Mouse (Mus musculus): ENCODE measurements around the gene Lrrc8d.
"Not testable (repeated sequence)": the region's sequence is repeated elsewhere in the genome, so short reads cannot be mapped to it uniquely, and the experiment has no call there.

Lrrc8d gene

DNA sequence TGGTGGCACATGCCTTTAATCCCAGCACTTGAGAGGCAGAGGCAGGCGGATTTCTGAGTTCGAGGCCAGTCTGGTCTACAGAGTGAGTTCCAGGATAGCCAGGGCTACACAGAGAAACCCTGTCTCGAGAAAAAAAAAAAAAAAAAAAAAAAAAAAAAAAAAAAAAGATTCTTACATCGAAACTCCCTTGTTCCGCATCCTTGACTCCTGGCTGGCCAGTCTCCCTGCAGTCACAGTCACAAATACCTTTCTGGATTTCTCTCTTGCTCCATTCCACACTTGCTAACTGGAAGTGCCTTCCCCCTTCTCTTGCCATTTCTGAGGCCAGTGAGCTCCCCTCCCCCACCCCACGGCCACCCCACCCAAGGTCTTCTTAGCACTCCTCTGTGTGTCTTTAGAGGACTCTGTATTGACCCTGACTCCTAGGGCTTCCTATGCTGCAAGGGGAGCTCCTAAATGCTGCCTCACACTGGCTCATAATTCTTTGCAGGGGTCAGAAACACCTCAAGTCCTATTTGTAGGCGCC is 13.9 kb upstream of the Lrrc8d start:
- not testable (repeated sequence) for DNase-seq

DNA sequence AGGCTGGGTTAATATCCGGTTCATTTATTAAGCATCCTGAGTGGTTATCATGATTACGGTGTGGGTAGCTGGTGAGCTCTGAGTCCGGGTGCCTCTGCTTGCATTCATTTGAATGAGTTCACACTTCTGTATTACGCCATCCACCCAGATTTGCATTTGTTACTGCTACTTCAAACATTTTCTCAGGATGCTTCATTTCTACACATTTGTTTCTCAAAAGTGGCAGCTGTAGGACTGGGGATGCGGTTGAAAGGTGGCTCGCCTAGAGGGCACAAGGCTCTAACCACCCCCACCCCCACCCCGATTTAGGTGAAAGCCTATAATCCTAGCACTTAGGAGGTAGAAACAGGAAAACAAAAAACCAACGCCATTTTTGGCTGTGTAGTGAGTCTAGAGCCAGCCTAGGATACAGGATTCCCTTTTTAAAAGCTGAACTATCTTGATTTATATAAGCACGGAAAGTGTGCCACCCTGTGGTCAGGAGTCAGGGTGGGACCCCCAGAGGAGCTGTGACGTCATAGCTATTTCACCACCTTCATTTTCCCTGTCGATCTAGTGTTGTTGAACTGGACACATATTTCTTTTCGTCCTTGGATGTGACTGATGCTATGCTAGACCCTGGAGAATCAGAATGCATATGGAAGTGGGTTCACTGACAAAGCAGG is 13.3 kb upstream of the Lrrc8d start:
- DNase-seq, result no peak

DNA sequence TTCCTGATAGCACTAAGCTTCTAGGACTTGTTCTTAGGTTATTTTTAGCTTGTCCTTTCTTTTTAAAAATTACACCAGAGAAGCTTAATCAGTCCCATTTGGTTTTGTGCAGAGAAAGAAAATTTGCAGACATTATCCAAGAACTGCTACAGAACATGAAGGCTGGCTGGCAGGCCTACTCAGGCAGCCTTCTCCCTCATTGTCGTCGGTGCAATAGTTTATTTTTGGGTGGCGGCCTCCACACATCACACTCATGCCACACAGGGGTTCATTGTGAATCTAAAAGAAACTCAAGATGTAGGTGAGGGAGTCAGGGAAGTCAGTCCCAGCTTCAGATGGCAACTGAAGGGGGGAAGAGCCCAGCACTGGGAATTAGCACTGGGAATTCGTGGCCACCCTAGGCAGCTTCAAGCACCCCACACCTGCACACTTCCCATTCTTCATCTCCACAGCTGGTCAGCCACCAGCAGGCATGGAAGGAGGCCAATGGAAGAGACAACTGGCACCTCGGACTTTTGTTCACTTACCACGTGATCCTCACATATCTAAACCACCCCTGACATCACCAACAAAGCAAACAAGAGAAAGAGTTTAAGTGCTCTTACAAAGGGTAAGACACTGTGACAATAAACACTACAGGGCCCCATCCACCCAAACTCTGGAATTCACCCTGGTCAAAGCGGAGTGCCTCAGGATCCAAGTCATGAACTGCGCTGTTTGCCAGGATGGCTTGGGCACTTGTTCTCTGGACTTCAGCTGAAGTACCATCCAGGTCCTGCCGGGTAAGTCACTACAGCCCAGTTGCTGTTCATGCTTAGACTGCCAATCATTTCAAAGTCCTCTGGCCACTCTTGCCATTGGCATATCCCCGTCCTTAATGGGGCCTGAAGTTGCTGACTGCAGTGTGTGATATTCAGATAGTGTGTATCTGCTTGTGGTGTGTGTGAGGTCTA is 9.0 kb upstream of the Lrrc8d start:
- DNase-seq, result no peak

DNA sequence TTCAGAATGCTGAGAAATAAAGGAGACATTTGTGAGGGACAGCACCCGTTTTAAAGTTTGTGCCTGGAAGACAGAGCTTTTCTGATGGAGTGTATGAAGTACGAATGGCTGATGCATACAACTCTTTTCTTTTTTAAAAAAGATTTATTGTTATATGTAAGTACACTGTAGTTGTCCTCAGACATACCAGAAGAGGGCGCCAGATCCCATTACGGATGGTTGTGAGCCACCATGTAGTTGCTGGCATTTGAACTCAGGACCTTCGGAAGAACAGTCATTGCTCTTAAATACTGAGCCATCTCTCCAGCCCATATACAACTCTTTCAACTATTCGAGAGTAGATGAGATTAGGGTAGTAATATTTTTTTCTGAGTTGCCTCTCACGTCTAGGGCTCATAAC is 8.1 kb upstream of the Lrrc8d start:
- peak; percentile 50 to 58 for DNase-seq

DNA sequence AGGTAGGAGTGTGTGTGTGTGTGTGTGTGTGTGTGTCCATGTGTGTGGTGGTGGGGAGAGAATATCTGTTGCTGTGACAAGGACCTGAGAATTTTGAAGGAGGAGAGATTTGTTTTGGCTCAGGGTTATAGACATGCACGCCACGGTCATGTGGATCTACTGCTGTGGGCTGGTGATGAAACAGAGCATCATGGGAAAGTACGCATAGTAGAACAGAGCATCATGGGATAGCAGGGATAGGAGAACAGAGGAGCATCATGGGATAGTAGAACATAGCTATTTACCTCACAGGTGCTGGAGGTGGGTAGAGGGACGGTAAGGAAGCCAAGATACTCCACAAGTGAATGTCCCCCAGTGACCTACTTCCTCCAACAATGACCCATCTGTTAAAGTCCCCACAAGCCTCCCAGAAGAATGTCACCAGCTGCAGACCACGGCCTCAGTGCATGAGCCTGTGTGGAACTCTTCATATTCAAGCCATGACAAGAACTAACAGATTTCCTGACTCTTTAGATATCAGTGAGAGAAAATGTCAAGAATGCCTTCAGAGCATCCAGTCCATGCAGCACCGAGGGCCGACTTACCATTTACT is 5.3 kb upstream of the Lrrc8d start:
- DNase-seq, result no peak

DNA sequence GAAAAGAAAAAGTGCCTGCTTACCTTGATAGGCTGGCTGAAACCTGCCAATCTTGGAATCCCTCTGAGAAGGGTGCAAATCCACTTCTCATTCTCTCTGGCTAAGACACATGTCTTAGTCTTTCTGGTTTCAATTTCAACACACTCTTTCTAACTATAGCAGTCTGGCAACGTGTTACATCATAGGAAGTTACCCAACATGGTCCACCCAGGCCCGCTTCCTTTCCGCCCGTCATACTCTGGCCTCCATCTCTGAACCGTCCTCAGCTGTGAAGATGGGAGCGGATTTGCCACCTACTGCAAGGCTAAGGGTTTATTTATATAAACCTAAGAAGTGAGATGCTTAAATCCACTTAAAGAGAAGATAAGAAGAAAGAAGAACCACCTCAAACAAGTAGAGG is 3.7 kb upstream of the Lrrc8d start:
- no peak for DNase-seq

DNA sequence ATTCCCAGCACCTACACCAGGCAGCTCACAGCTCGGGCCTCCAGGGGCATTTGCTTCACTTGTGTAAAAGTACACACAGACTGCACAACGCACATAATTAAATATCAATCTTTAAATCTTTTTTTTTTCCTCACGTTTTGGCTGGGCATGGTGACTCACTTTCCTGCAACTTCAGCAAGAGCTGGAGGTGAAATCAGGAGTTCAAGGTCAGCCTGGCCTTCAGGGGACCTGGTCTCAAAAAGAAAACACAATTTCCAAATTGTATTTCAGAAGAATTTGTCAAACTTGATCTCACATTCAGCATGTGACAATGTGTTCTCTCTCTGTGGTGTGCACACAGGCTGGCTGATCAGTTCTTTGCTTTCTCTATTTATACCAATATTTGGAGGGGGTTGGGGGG is 1.9 kb upstream of the Lrrc8d start:
- no peak for DNase-seq

DNA sequence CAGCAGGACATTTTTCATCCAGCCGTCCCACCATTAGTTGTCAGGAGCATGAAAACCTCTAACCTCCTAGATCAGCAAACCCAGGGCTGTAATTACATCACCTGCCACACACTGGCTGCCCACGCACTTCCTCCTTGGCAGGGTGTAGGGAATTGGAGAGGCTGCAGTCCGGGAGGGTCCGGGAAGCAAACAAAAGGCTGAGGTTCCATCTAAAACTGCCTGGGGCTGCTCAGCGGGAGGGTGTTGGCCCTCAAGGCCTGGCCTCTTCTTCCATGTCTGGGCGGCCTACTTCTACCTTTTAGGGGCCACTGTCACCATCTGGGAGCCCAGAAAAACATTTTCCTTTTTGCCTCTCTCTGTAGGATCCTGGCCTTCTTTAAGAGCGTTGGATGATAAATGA is 1.1 kb upstream of the Lrrc8d start:
- peak; percentile 24 to 41 for DNase-seq

DNA sequence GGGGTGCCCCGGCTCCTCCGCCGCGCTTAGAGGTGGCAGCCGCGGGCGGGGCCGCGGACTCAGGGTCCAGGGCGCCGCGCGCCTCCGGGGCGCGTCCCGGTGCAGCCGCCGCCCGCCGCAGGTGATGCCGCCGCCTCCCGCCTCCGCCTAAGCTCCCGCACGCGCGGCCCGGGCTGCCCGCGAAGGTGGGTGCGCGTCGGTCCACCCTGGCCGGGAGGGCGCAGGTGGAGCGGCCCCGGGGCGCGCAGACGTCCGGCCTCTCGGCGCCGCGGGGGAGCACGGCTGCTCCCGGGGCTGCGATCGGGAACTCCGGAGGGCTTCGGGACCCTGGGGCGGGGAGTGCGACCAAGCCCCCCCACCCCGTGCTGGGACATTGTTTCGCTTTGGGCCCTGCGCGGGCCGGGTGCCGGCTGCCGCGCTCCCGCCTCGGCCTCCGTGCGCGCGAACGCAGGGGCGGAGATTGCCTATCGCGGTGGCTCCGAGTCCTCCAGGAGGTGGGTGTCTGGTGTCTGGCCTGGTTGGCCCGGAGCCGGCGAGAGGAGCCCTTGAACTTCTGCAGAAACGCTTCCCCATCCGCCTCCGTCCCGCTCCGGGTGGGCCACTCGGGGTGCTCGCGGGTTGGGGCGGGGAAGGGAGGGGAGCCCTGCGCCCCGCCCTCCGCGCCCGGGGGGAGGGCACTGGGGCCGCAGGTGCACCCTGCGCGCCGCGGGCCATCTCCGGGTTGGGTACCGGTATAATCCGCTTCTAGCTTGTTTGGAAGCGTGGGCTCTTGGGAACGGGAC is 492 bp downstream of the Lrrc8d start:
- peak; percentile 86 for DNase-seq

DNA sequence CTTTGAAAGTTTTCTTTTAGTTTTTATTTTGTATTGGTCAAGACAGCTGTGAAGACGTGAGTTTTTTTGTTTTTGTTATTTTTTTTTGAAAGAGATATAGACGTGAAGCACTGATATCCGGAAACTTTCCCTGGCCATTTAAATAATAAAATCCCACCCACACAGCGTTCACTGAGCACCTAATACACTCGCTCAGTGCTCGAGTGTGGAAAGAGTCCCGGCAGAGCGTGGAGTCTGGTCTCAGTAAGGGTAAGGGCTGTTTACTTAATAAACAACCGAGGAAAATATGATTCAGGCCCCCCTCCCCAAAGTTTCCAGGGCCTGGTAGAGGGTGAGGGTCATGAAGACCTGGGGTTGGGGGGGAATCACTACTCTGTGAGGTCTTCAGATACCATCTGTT is 1.6 kb downstream of the Lrrc8d start:
- DNase-seq, result no peak

DNA sequence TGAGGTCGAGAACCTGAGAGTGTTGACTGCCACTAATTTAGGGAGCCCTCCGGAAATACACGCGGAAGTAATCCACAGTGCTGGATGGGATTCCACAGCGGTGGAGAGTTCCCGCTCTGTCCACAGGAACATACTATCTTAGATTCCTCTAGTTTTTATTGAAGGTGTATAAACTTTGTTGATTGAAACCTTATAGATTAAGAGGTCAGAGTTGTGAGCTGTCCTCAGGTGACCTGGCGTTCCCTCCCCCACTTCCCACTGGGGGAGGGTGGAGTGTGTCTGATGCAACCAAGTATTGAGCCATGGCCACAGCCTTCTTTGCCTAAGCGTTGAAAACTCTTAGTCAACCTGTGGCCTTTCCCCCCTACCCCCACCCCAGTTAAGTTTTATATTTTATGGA is 2.1 kb downstream of the Lrrc8d start:
- DNase-seq, result no peak

DNA sequence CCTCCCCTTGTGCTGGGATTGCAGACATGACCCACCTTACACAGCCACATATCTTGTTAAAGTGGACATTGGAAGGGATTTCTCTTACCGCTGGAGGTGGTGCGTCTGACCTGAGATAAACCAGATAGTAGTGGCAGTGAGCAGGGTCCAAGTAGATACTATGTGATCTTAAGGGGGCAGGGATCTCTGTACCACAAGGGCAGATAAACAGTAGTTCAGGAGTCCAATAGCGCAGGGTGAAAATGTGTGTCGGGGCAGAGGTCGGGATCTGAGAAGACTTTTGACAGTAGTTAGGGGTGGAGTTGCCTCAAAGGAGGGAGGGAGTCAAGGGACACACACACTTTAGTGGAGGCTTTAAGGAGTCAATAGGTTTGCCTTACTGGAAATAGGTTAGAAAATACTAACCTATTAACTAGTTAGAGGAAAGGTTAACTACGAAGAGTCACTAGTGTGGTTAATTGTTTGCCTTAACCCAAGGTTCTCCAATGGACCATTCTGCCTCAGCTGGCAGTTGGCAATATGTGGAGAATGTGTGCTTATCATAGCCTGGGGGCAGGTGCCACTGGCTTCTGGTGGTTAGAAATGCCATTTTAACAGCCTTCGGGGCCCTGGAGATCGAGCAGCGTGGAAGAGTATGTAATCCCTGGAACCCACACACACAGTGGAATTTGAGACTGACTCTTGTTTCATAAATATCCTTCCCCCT is 3.0 kb downstream of the Lrrc8d start:
- DNase-seq, result no peak

DNA sequence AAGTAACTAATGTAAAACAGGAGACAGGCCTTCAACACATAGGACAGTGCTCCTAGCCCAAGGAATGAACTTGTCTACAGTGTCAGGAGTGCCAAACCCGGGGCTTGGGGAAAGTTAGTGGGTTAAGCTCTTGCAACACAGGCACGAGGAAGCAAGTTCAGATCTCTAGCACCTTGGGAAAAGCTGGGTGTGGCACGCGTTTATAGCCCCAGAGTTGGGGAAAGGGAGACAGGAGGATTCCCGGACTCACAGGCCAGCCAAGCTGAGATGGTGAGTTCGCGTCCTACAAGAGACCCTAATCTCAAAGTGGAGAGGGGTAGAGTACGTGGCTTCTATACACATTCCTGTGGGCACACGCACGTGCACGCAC is 3.5 kb downstream of the Lrrc8d start:
- DNase-seq, result no peak

DNA sequence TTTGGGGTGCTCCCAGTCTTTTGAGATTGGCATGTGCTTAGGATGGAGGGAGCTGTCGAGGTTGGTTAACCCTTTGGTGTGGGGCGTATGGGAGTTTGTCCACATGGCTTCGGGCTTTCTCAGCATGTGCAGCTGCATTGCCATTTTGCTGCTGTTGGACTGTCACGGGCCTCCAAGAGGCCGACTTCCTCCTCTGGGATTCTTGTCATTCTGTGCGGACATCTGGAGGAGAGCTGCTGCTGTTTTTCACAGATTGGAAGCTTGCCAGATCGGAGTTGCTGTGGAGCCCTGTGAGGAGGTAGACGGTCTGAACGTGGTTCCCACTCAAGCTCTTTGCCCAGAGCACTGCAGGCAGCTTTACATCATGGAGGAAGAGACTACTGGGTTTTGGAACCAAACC is 4.8 kb downstream of the Lrrc8d start:
- DNase-seq, result peak; percentile 33 to 41

DNA sequence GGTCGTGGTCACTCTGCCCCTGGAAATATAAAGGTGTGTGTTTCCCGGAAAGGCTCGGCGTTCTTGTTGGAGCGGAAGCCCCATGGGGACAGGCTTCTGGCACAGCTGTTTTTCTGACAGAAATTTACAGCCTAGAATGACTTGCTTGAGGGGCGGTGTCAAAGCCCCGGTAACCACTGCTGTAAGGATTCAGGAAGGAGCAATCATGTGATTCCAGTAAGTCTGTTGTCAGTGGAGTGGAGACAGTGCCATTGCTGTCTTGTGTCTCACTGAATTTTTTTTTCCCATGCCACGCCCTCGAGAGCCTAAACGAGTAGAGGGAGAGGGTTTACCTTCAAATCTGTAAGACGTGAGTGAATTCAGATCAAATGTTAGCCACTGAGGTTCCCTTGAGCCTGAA is 6.9 kb downstream of the Lrrc8d start:
- DNase-seq, result no peak

DNA sequence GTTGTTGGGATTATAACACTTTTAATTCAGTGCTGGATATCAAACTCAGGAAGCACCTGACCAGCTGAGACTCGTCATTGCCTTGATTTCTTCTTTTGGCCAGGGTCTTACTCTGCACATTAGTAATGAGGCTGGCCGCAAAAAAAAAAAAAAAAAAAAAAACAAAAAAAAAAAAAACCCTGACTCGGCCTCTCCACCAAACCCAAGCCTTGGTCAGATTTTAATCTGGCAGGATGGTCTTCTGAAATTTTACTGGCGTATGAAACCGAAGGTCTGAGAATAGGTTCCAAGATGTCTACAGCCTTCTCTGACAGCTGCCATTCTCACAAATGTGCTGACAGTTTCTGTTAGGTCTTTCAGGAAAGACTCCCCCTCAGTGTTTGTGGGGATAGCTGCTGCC is 8.5 kb downstream of the Lrrc8d start:
- DNase-seq, result no peak

DNA sequence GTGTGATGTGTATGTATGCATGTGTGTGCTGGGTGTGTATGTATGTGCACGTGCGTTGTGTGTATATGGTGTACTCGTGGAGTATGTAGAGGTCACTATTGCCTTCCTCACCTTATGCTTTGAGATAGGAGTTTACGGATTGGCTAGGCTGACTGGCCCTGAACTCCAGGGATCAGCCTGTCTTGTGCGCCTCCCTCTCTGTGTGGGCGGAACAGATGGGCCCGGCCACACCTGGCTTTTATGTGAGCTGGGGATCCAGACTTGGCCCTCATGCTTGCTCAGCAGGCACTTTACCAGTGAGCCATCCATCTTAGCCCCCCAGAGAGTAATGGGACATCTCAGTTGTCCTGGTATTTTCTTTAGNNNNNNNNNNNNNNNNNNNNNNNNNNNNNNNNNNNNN is 10.7 kb downstream of the Lrrc8d start:
- no peak for DNase-seq

DNA sequence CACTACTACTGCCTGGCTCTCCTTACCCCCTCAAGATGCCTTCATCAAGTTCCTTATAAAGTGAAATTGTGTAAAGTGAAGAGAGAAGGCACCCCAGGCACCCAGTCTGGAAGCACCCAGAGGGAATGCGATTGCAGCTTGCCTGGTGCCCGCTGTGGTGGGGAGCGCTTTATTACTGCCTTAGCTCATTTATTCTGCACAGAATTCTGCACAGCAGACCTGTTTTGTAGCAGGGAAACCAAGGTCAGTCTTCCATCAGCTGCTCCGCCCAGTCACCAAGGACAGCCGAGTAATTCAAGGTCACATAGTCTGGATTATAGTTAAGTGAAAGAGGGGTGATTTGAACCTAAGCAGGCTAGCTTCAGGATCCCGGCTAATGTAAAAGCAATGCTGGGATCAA is 14.7 kb downstream of the Lrrc8d start:
- no peak for DNase-seq

DNA sequence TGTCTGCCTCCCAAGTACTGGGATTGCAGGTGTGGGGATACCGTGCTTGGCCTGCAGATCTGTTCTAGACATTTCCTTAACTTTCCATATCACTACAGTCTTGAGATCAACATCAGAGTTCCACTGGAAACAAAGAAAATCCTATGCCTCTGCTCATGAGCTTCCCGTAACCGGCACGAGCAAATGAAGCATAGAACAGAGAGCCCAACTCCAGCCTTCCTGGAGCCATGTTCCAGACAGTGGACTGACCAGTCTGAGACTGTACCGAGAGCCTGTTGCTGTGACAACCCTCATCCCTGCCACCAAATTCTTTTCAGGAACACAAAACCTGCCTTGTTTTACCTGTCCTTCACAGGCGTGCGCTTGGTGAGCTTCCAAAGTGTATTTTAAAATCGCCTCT is 15.3 kb downstream of the Lrrc8d start:
- DNase-seq, result no peak

DNA sequence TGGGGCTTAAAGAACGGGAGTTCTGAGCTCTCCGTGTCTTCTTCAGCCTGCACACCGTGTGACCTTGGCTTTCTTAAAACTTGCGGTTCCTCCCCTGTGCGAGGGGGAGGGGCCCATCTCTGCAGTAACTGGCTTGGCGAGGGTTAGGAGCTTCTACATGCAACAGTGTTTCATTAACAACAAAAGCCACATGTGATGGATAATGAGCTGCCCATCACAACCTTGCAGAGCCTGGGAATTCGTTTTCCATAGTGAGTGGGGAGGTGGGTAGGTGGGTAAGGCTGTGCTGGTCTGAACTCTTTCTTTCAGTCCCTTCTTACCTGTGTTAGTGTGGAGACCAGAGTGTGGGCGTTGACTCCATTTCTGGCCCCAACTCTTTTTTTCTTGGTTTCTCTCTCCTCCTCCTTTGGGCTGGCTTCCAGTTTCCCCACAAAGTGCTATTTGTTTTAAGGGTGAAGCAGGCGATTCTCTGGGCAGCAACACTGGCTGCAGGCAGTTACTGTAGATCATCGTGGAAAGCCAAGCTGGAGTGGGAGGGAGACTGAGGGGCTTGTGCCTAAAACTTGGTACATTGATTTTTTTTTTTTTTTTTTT is 15.9 kb downstream of the Lrrc8d start:
- peak; percentile 38 to 59 for DNase-seq

DNA sequence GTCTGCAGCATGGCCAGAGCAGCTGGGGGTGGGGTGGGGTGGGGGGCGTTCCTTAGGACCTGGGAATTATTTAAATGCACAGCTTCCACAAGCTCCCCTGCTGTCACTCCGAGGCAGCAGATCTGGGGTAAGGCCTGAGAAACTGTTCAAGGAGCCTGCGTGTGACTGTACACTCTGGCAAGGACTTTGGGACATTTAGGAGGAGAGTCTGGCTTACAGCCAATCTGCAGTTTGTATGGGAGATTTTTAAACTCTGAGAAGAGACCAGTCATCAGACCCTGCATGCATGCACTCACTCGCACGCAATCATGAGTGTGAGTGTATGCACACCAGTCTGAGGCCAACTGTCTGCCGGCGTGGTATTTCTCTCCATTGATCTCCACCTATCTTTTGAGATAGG is 17.5 kb downstream of the Lrrc8d start:
- no peak for DNase-seq

DNA sequence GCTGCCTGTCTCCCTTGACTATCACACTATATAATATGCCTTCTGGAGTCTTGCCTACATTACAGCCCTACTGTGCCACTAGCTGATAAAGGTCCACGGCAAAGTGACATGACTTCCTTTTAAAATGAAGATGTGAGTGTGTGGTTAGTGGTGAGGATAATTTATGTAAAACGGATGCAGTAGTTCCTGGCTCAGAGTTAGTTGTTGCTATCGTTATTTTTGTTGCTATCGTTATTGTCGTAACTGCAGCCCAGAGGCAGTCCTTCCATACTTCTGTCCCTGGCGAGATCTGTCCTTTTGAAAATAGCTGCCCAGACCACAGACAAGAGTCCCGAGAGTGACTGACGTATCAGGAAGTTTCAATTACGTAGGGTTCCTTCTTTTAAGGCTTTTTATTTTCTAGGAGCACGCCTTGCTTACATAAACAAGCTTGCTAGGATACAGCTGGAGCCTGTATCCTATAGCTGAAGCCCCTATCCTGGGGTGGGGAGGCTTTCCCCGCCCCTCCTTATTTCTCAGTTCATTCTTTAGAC is 18.4 kb downstream of the Lrrc8d start:
- no peak for DNase-seq
